Mouse (Mus musculus): ENCODE measurements at regions not wholly inside any gene's neighbourhood (a gene's known extent, or its start where the extent isn't known, plus 50 kb on each side); places are given as distances from the start of the nearest gene placed in this dataset.

DNA sequence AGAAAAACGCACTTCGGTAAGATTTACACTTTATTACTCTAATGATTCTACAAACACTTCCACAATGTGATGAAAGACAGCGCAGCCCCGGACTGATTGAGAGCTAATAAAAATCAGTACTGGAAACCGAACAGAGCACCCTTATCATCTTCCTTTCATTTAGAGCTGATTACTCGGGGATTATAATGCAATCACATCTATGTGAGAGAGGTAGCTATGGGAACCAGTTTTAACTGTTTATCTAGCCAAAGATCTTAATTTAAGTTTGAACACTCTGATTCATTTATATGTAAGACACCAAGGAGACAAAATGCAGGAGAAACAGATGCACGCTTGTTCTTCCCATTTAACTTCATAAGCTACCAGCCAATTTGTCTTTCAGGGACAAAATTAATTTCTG lies 124.1 kb upstream of the Lmo4 start:
- H3K9me3 ChIP-seq (ENCODE audit: control insufficient read depth): no peaks in the 10 kb centered on the region
- no peaks in the 10 kb centered on the region for H3K4me1 ChIP-seq (replicated peaks; ENCODE audit: control insufficient read depth, insufficient read depth, low read length)
- no peak for TF ChIP-seq CTCF (IDR thresholded peaks at IDR 0.05; ENCODE audit: low read depth)
- no peak overlapping the region for H3K9ac ChIP-seq (ENCODE audit: low read depth, low read length)
- no peak overlapping the region for H3K4me3 ChIP-seq (ENCODE audit: low read depth, low read length)
- no peak overlapping the region for H3K4me2 ChIP-seq (replicated peaks; ENCODE audit: low read depth)
- 33% methylated on average over 7 of the region's 7 CpGs for WGBS
- no peaks in the 10 kb centered on the region for H3K27me3 ChIP-seq (replicated peaks; ENCODE audit: control insufficient read depth, insufficient read depth, low read length)
- no peaks in the 10 kb centered on the region for H3K36me3 ChIP-seq (ENCODE audit: control insufficient read depth, insufficient read depth)
- no peak for ATAC-seq
- H3K27ac ChIP-seq (ENCODE audit: low read depth, low read length): no peak overlapping the region

DNA sequence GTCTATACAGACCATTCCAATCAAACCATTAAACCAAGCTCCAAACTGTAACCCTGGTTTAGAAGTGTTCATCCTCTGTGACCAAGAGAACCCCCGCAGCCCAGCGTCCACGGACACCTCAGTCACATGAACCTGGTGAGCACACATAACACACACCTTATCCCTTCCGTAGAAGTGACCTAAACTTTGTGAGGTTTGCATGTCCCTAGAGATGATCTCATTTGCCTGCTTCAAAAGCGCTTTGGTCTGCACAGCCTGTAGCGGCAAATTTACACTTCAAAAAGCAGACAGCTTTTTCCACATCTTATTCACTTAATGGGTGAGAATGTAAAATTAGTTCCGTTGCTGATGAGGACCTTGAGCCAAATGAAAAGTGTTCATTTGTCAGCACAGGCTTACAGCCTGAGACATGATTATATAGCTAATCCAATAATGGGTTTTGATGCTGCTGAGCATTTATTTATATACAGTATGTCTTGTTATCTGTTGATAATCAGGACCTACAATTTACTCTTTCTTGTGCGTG lies 122.3 kb upstream of the Lmo4 start:
- Histone ChIP-seq H3K27me3 (replicated peaks; ENCODE audit: control insufficient read depth, insufficient read depth, low read length) (no peaks in the 10 kb centered on the region), H3K36me3 (ENCODE audit: control insufficient read depth, insufficient read depth) (no peaks in the 10 kb centered on the region), H3K9ac (ENCODE audit: low read depth, low read length) (no peak overlapping the region), H3K27ac (ENCODE audit: low read depth, low read length) (no peak overlapping the region), H3K4me2 (replicated peaks; ENCODE audit: low read depth) (no peak overlapping the region), H3K4me3 (ENCODE audit: low read depth, low read length) (no peak overlapping the region), H3K9me3 (ENCODE audit: control insufficient read depth) (no peaks in the 10 kb centered on the region), H3K4me1 (replicated peaks; ENCODE audit: control insufficient read depth, insufficient read depth, low read length) (no peaks in the 10 kb centered on the region)
- TF ChIP-seq CTCF (IDR thresholded peaks at IDR 0.05; ENCODE audit: low read depth): no peak
- WGBS: 93% methylated on average over 8 of the region's 8 CpGs
- ATAC-seq: no peak

DNA sequence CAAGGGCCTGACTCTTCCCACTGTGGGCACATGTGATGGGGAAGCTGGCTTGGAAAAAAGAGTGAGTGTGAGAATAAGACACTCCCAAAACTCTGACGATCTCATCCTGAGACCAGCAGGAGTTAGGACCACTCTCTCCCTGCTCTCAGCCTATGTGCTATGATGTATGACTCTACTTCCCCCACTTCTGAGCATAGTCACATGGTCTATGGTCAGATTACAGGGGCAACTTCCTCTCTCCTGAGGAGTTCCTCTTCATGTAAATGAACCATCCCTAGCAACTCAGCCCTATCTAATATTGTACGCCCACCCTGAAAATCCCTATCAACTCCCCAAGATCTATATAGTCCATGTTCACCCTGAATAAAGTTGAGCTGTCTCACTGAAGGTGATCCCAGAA lies 120.0 kb upstream of the Lmo4 start:
- H3K27me3 ChIP-seq (replicated peaks; ENCODE audit: control insufficient read depth, insufficient read depth, low read length): no peaks in the 10 kb centered on the region
- no peak for ATAC-seq
- no peak overlapping the region for H3K4me2 ChIP-seq (replicated peaks; ENCODE audit: low read depth)
- no peaks in the 10 kb centered on the region for H3K4me1 ChIP-seq (replicated peaks; ENCODE audit: control insufficient read depth, insufficient read depth, low read length)
- H3K4me3 ChIP-seq (ENCODE audit: low read depth, low read length): no peak overlapping the region
- 91% methylated on average over 2 of the region's 2 CpGs for WGBS
- TF ChIP-seq CTCF (IDR thresholded peaks at IDR 0.05; ENCODE audit: low read depth): no peak
- H3K27ac ChIP-seq (ENCODE audit: low read depth, low read length): no peak overlapping the region
- no peak overlapping the region for H3K9ac ChIP-seq (ENCODE audit: low read depth, low read length)
- H3K36me3 ChIP-seq (ENCODE audit: control insufficient read depth, insufficient read depth): no peaks in the 10 kb centered on the region
- H3K9me3 ChIP-seq (ENCODE audit: control insufficient read depth): no peaks in the 10 kb centered on the region

DNA sequence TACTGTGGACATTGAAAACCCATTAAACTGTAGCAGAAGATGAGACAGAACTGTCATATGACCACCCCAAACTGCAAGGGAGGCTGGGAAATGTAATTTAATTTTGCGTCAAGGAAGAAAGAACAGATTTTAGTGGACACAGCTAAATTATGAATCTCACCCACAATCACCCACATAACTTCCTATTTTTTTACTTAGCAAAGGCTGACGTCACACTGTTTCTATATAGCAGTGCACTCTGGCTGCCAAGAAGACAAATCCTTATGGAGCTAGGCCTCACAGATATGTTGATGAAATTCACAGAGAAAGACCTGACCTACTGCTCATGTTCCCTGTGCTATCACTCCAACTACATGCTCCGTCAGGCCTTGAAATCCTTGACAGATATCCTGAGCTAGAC lies 118.5 kb upstream of the Lmo4 start:
- WGBS: 88% methylated on average over 3 of the region's 3 CpGs
- Histone ChIP-seq H3K9ac (ENCODE audit: low read depth, low read length) (no peak overlapping the region), H3K36me3 (ENCODE audit: control insufficient read depth, insufficient read depth) (no peaks in the 10 kb centered on the region), H3K27ac (ENCODE audit: low read depth, low read length) (no peak overlapping the region), H3K4me1 (replicated peaks; ENCODE audit: control insufficient read depth, insufficient read depth, low read length) (no peaks in the 10 kb centered on the region), H3K27me3 (replicated peaks; ENCODE audit: control insufficient read depth, insufficient read depth, low read length) (no peaks in the 10 kb centered on the region), H3K9me3 (ENCODE audit: control insufficient read depth) (no peaks in the 10 kb centered on the region), H3K4me3 (ENCODE audit: low read depth, low read length) (no peak overlapping the region), H3K4me2 (replicated peaks; ENCODE audit: low read depth) (no peak overlapping the region)
- no peak for TF ChIP-seq CTCF (IDR thresholded peaks at IDR 0.05; ENCODE audit: low read depth)
- no peak for ATAC-seq

DNA sequence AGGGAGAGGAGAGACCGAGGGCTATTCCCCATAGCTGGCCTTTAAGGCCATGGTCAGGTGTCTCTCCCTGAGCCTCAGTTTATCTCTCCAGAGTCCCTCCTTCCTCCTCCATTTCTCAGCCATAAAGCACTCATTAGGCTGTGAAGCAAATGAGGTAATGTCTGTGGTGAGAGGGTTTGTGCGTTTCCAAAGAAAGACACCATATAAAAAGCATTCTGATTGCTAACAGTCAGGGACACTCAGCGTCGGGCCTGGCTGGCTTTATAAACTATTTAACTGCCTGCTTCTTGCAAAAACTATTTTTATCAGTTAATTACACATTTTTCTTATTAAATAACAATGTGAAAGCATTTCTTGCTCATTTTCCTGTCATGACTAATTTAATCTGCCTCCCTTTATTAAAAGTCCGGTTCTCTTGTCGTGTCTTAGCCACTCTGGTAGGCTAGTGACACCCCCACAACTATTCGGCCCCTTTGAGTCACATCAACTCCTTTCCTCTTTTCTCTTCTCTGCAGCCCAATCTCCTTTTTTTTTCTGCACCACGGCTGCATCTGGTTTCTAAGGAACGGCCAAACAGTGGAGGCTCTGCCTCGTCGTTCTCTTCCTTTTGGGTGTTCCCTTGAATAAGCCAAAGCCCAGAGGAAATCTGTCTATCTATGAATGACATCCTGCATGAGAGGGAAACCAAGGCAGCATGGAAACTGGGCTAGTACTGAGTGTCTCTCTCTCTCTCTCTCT lies 114.6 kb upstream of the Lmo4 start:
- Histone ChIP-seq H3K4me2 (replicated peaks; ENCODE audit: low read depth) (no peak overlapping the region), H3K27ac (ENCODE audit: low read depth, low read length) (no peak overlapping the region), H3K36me3 (ENCODE audit: control insufficient read depth, insufficient read depth) (no peaks in the 10 kb centered on the region), H3K9me3 (ENCODE audit: control insufficient read depth) (no peaks in the 10 kb centered on the region), H3K27me3 (replicated peaks; ENCODE audit: control insufficient read depth, insufficient read depth, low read length) (no peaks in the 10 kb centered on the region), H3K4me1 (replicated peaks; ENCODE audit: control insufficient read depth, insufficient read depth, low read length) (no peaks in the 10 kb centered on the region), H3K9ac (ENCODE audit: low read depth, low read length) (no peak overlapping the region), H3K4me3 (ENCODE audit: low read depth, low read length) (no peak overlapping the region)
- ATAC-seq: no peak
- 67% methylated on average over 11 of the region's 11 CpGs for WGBS
- no peak for TF ChIP-seq CTCF (IDR thresholded peaks at IDR 0.05; ENCODE audit: low read depth)

DNA sequence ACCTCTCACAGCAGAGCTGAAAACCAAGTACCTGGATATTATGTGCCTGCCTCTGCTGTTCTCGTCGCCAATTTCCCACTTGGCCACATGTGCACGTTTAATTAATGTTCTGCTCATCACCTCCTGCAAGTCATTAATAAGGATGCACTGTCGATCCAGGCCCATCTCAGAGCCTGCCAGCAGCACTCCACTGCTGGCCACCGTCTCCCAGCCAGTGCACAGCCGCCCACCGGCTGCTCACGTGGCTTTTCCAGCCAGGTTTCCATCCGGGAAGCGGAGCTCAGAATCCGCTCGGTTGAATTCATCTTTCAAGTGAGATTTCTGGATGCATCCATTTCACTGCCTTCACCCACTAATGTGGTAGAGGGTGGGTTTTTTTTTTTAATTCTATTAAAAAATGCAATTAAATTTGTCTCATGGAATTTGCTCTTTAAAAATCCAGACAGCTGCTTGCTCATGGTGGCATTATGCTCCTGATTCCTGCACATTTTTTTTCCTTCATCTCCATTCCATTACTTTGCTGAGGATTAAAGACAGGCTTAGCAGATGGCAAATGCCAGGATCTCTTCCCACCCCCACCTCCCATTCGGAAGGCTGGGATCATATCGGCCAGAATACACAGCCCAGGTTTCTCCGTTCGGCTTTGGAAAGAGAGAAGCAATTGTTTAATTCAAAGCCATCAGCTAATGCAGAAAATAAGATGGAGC lies 113.9 kb upstream of the Lmo4 start:
- no peak overlapping the region for H3K27ac ChIP-seq (ENCODE audit: low read depth, low read length)
- WGBS: 71% methylated on average over 16 of the region's 16 CpGs
- no peaks in the 10 kb centered on the region for H3K9me3 ChIP-seq (ENCODE audit: control insufficient read depth)
- H3K9ac ChIP-seq (ENCODE audit: low read depth, low read length): no peak overlapping the region
- ATAC-seq: no peak
- no peak overlapping the region for H3K4me2 ChIP-seq (replicated peaks; ENCODE audit: low read depth)
- H3K36me3 ChIP-seq (ENCODE audit: control insufficient read depth, insufficient read depth): no peaks in the 10 kb centered on the region
- no peak overlapping the region for H3K4me3 ChIP-seq (ENCODE audit: low read depth, low read length)
- no peaks in the 10 kb centered on the region for H3K4me1 ChIP-seq (replicated peaks; ENCODE audit: control insufficient read depth, insufficient read depth, low read length)
- H3K27me3 ChIP-seq (replicated peaks; ENCODE audit: control insufficient read depth, insufficient read depth, low read length): no peaks in the 10 kb centered on the region
- no peak for TF ChIP-seq CTCF (IDR thresholded peaks at IDR 0.05; ENCODE audit: low read depth)

Measured in intestine, postnatal 0 days (tissue).